Mouse (Mus musculus): Measurements from ENCODE around the gene Fbxo17. TPM values are rescaled to one million over a fixed set of nuclear protein-coding genes. Genes with fewer than 3 reads are reported as not detected.
"Not testable (repeated sequence)": the region's sequence is repeated elsewhere in the genome, so short reads cannot be mapped to it uniquely, and the experiment has no call there.

Gene Fbxo17
- 15.9 and 19.7 TPM in 2 replicates for polyA plus RNA-seq (2016; fragmentation: Nextera tagmentation; extraction: Ambion mirVana)

DNA sequence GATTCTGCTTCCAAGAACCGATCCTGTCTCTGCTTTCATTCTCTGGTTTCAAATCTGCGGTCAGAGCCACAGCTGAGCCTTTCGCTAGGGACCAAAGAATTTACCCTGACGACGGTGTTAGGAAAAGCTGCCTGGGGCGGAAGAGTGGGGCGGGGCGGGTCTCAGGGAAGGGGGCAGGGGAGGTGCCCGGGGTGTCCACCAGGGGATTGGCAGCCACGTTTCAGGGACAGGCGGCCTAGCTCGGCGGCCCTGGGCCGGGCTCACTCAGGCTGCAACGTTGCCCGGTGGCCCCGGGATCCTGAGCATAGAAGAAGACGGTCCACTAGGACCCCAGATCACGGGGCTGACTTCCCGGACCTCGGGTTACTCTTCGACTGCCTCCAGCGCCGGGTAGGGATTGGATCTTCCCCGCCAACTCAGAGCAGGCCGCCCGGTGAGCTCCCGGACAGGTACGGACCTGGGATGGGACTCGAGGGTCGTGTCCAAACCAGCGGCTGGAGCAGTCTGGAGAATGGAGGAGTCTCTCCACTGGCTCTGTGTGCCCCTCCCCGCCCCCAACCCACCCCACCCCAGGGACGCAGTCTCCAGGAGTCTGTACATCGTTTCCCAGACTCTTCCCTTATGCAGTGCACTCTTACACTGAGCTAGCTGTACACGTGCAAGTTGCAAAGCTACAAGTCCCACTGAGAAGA lies at the start of gene Fbxo17:
Gene Fbxo17, plus strand, starts transcription at position 215 of the 692 bp plus-strand sequence.
- Histone ChIP-seq H3K4me1 (peaks cover 20% of the 10 kb centered on the region), H3K9me3 (no peaks in the 10 kb centered on the region), H3K36me3 (no peaks in the 10 kb centered on the region), H3K27ac (peak within 1 kb of the TSS; percentile 81), H3K9ac (peak within 1 kb of the TSS; percentile 66), H3K4me2 (replicated peaks) (peak within 1 kb of the TSS; percentile 72), H3K27me3 (no peaks in the 10 kb centered on the region), H3K4me3 (peak within 1 kb of the TSS; percentile 49)
- WGBS = 2% methylated on average over 36 of the region's 36 CpGs
- peak; percentile 73 for ATAC-seq (ENCODE audit: insufficient number of reproducible peaks, insufficient read depth, low FRiP score, low TSS enrichment)

DNA sequence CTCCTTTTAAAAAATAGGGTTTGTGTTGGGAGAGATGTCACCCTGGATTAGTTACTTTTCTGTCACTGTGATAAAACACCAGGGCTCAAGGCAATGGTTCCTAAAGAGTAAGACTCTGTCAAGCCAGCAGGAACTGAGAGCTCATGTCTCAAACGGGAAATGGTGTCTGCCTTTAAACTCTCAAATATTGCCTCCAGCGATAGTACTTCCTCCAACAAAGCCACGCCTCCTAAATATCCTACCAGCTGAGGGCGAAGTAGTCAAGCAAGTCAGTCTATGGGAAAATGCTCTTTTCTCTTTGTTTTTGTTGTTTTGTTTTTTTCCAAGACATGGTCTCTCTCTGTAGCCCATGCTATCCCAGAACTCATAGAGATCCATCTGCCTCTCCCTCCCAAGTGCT lies 45.4 kb upstream of the Fbxo17 start:
- H3K36me3 ChIP-seq = no peaks in the 10 kb centered on the region
- ATAC-seq (ENCODE audit: insufficient number of reproducible peaks, insufficient read depth, low FRiP score, low TSS enrichment) = no peak
- H3K9ac ChIP-seq = no peak overlapping the region
- H3K9me3 ChIP-seq = no peaks in the 10 kb centered on the region
- no peaks in the 10 kb centered on the region for H3K27me3 ChIP-seq
- H3K4me1 ChIP-seq = peaks cover 2% of the 10 kb centered on the region; the same call in 1 of the 2 replicates
- no peak overlapping the region for H3K4me2 ChIP-seq (replicated peaks)
- no peak overlapping the region for H3K4me3 ChIP-seq
- WGBS = 38% methylated on average over 4 of the region's 4 CpGs
- no peak overlapping the region for H3K27ac ChIP-seq

DNA sequence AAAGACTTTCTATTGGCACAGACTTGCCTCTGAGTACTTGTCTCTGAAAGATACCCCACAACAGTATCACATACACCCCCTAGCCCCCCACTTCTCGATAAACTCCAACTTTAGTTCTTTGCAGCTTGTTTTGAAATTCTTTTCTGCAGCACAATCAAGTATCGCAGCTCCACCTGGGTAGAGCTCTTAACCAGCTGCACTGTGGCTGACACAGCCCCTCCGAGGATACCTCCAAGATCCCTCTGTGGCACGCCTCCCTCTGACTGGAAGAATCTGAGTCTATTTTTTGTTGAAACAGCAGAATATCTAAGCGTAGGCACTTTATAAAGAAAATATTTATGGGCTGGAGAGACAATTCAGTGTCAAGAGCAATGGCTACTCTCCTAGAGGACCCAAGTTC lies 44.3 kb upstream of the Fbxo17 start:
- Histone ChIP-seq H3K4me3 (no peak overlapping the region), H3K9me3 (no peaks in the 10 kb centered on the region), H3K27ac (no peak overlapping the region), H3K4me2 (replicated peaks) (no peak overlapping the region), H3K27me3 (no peaks in the 10 kb centered on the region), H3K9ac (no peak overlapping the region), H3K36me3 (no peaks in the 10 kb centered on the region), H3K4me1 (no peaks in the 10 kb centered on the region; the same call in 1 of the 2 replicates)
- no peak for ATAC-seq (ENCODE audit: insufficient number of reproducible peaks, insufficient read depth, low FRiP score, low TSS enrichment)
- 86% methylated on average over 5 of the region's 5 CpGs for WGBS

- H3K4me1 ChIP-seq; H3K9ac ChIP-seq; ATAC-seq (ENCODE audit: insufficient number of reproducible peaks, insufficient read depth, low FRiP score, low TSS enrichment); H3K4me3 ChIP-seq; H3K27me3 ChIP-seq; H3K27ac ChIP-seq; H3K4me2 ChIP-seq (replicated peaks); H3K9me3 ChIP-seq; H3K36me3 ChIP-seq: not testable (repeated sequence)
- whole genome bisulfite sequencing = 69% methylated on average over 5 of the region's 5 CpGs
These were observed 43.8 kb upstream of the Fbxo17 start for GRCm38 (mm10) chr7:28672786-28673185.

GRCm38 (mm10) chr7:28674994-28675393 lies 41.6 kb upstream of the Fbxo17 start:
- Histone ChIP-seq H3K27me3 (no peaks in the 10 kb centered on the region), H3K4me2 (replicated peaks) (no peak overlapping the region), H3K9ac (no peak overlapping the region), H3K9me3 (no peaks in the 10 kb centered on the region), H3K4me3 (no peak overlapping the region), H3K36me3 (no peaks in the 10 kb centered on the region), H3K27ac (no peak overlapping the region), H3K4me1 (no peaks in the 10 kb centered on the region)
- WGBS = 79% methylated on average over 9 of the region's 9 CpGs
- no peak for ATAC-seq (ENCODE audit: insufficient number of reproducible peaks, insufficient read depth, low FRiP score, low TSS enrichment)

- no peak for ATAC-seq (ENCODE audit: insufficient number of reproducible peaks, insufficient read depth, low FRiP score, low TSS enrichment)
- no peak overlapping the region for H3K27ac ChIP-seq
- no peaks in the 10 kb centered on the region for H3K27me3 ChIP-seq
- no peaks in the 10 kb centered on the region for H3K4me1 ChIP-seq
- H3K4me2 ChIP-seq (replicated peaks) = no peak overlapping the region
- 40% methylated on average over 11 of the region's 11 CpGs for WGBS
- H3K9ac ChIP-seq = no peak overlapping the region
- no peaks in the 10 kb centered on the region for H3K36me3 ChIP-seq
- H3K9me3 ChIP-seq = no peaks in the 10 kb centered on the region
- no peak overlapping the region for H3K4me3 ChIP-seq
These were observed 40.9 kb upstream of the Fbxo17 start for GRCm38 (mm10) chr7:28675746-28676145.

DNA sequence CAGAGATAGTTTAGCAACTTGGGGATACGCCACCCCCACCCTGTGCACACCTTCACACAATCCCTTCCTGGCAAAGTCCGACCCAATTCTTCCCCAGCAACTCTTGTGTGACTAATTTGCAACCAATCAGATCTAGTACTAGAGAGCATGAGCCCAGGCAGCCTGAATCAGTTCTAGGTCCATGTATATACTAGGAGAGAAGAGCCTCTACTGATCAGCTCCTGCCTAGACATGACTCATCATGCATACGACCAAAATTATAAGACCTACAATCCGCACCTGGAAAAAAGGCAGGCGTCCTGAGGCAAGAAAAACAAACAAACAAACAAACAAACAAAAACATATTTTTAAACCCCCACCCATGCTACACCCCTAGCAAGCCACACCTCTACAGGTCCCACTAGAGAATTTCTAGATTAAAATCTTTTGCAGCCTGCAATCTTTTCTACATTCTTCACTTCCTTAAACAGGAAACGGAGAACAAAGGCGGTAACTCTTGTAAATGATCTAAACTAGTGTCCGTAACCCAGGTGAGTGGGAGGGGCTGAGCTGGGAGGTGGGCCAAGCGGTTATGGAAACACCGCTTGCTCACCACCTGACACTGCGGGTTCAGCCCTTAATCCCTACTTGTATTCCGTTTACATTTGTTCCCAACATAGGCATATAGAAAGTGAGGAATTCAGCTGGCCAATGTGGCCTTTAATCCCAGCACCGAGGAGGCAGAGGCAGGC lies 39.6 kb upstream of the Fbxo17 start:
- ATAC-seq (ENCODE audit: insufficient number of reproducible peaks, insufficient read depth, low FRiP score, low TSS enrichment) = no peak
- Histone ChIP-seq H3K9ac (no peak overlapping the region), H3K4me2 (replicated peaks) (no peak overlapping the region), H3K9me3 (no peaks in the 10 kb centered on the region), H3K4me3 (no peak overlapping the region), H3K4me1 (no peaks in the 10 kb centered on the region), H3K27ac (no peak overlapping the region), H3K36me3 (no peaks in the 10 kb centered on the region), H3K27me3 (no peaks in the 10 kb centered on the region)
- 86% methylated on average over 13 of the region's 13 CpGs for WGBS

DNA sequence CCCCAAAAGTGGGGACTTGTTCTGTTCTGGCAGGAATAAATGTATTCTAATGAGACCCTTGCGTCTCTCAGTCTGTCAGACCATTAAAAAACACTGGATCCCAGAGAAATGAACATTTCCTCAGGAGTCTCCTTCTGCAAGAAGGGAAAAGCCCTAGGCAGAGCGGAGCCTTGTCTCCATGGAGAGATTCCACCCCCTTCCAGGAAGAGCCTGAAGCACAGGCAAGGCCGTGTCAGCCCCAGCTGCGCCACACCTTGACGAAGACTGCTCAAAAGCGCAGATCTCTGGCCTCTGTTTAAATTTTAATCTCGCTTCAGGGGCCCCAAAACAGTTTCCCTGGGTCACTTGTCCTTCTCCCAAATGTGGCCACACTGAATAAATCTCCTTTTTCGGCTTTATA lies 39.0 kb upstream of the Fbxo17 start:
- ATAC-seq (ENCODE audit: insufficient number of reproducible peaks, insufficient read depth, low FRiP score, low TSS enrichment) = no peak
- no peaks in the 10 kb centered on the region for H3K27me3 ChIP-seq
- H3K4me1 ChIP-seq = no peaks in the 10 kb centered on the region
- 86% methylated on average over 8 of the region's 8 CpGs for WGBS
- no peaks in the 10 kb centered on the region for H3K36me3 ChIP-seq
- no peak overlapping the region for H3K27ac ChIP-seq
- no peak overlapping the region for H3K4me2 ChIP-seq (replicated peaks)
- no peak overlapping the region for H3K9ac ChIP-seq
- no peak overlapping the region for H3K4me3 ChIP-seq
- no peaks in the 10 kb centered on the region for H3K9me3 ChIP-seq

- Histone ChIP-seq H3K9ac (no peak overlapping the region), H3K4me2 (replicated peaks) (no peak overlapping the region), H3K4me3 (no peak overlapping the region), H3K36me3 (no peaks in the 10 kb centered on the region), H3K27ac (no peak overlapping the region), H3K27me3 (peaks cover 10% of the 10 kb centered on the region; the same call in 1 of the 2 replicates), H3K9me3 (no peaks in the 10 kb centered on the region), H3K4me1 (peaks cover 13% of the 10 kb centered on the region)
- no peak for ATAC-seq (ENCODE audit: insufficient number of reproducible peaks, insufficient read depth, low FRiP score, low TSS enrichment)
- 57% methylated on average over 7 of the region's 7 CpGs for WGBS
These were observed 25.5 kb upstream of the Fbxo17 start for GRCm38 (mm10) chr7:28691075-28691474.

GRCm38 (mm10) chr7:28692545-28693320 lies 23.9 kb upstream of the Fbxo17 start, which contains the start of gene Fbxo27:
Fbxo27 (plus strand) TSS chr7:28692849.
- H3K36me3 ChIP-seq = no peaks in the 10 kb centered on the region; the same call in 1 of the 2 replicates
- 24% methylated on average over 30 of the region's 30 CpGs for WGBS
- H3K4me3 ChIP-seq = peak within 1 kb of the TSS; percentile 50
- peaks cover 10% of the 10 kb centered on the region; the same call in 1 of the 2 replicates for H3K27me3 ChIP-seq
- H3K9me3 ChIP-seq = no peaks in the 10 kb centered on the region
- peak within 1 kb of the TSS; percentile 63 for H3K9ac ChIP-seq
- ATAC-seq (ENCODE audit: insufficient number of reproducible peaks, insufficient read depth, low FRiP score, low TSS enrichment) = peak; percentile 66
- H3K27ac ChIP-seq = peak within 1 kb of the TSS; percentile 54
- H3K4me1 ChIP-seq = peaks cover 13% of the 10 kb centered on the region
- H3K4me2 ChIP-seq (replicated peaks) = peak within 1 kb of the TSS; percentile 90

GRCm38 (mm10) chr7:28693321-28693966 lies 23.2 kb upstream of the Fbxo17 start:
- peak overlapping the region; percentile 54 for H3K27ac ChIP-seq
- H3K9me3 ChIP-seq = no peaks in the 10 kb centered on the region
- H3K36me3 ChIP-seq = no peaks in the 10 kb centered on the region; the same call in 1 of the 2 replicates
- WGBS = under 1% methylated on average over 37 of the region's 38 CpGs
- H3K27me3 ChIP-seq = peaks cover 10% of the 10 kb centered on the region; the same call in 1 of the 2 replicates
- H3K9ac ChIP-seq = peak overlapping the region; percentile 63
- peak; percentile 70 for ATAC-seq (ENCODE audit: insufficient number of reproducible peaks, insufficient read depth, low FRiP score, low TSS enrichment)
- H3K4me3 ChIP-seq = peak overlapping the region; percentile 50
- H3K4me2 ChIP-seq (replicated peaks) = peak overlapping the region; percentile 90
- H3K4me1 ChIP-seq = peaks cover 13% of the 10 kb centered on the region
